Comparison of ENCODE assay signal across 9 mouse cellular contexts in genomic region chr11:69934681-69935080, GRCm38 (mm10). TPM values are rescaled to one million over a fixed set of nuclear protein-coding genes. Genes with fewer than 3 reads are reported as not detected.
DNase-seq lines count a peak whose midpoint lies in the region; ATAC-seq and TF ChIP-seq lines count a peak whose summit lies in the region.
"Had no signal": no experiment of that assay in that cellular context is flagged by ENCODE, and none has a peak within 500 bp of the region (broad histone marks: within the 10 kb centered on the region; RNA-seq: fewer than 3 reads in every experiment).

No protein-coding gene starts in this region.

- no peak for TF ChIP-seq CTCF in E14TG2a.4 (conservative IDR thresholded peaks at IDR 0.05; ENCODE audit: low read length)
- no peak for TF ChIP-seq CTCF in thymus, adult 2 months (IDR thresholded peaks at IDR 0.05; ENCODE audit: borderline replicate concordance, control insufficient read depth, extremely low read depth, insufficient read depth, low read length, poor library complexity)

- H3K36me3 ChIP-seq in heart, embryonic 11.5 days (ENCODE audit: control insufficient read depth, insufficient read depth, low read length): no peaks in the 10 kb centered on the region
- H3K36me3 ChIP-seq in E14TG2a.4 (ENCODE audit: insufficient read depth, low read length): no peaks in the 10 kb centered on the region
- no peaks in the 10 kb centered on the region for H3K36me3 ChIP-seq in forebrain, embryonic 15.5 days
- no peaks in the 10 kb centered on the region for H3K36me3 ChIP-seq in liver, embryonic 16.5 days (ENCODE audit: control insufficient read depth, insufficient read depth)
- no peaks in the 10 kb centered on the region for H3K36me3 ChIP-seq in thymus, adult 2 months (ENCODE audit: control insufficient read depth, insufficient read depth, low read length)

- WGBS in heart, embryonic 11.5 days (ENCODE audit: insufficient replicate concordance): 22% methylated on average over 6 of the region's 6 CpGs
- WGBS in forebrain, embryonic 15.5 days: 17% methylated on average over 6 of the region's 6 CpGs
- 11% methylated on average over 6 of the region's 6 CpGs for WGBS in liver, embryonic 16.5 days (ENCODE audit: insufficient replicate concordance)
- 19% methylated on average over 6 of the region's 6 CpGs for WGBS in thymus, adult 2 months

- peak overlapping the region; percentile 99 for H3K4me2 ChIP-seq in heart, embryonic 11.5 days
- peak overlapping the region; percentile 99 for H3K4me2 ChIP-seq in forebrain, embryonic 15.5 days (replicated peaks)
- peak overlapping the region; percentile 95 for H3K4me2 ChIP-seq in liver, embryonic 16.5 days (ENCODE audit: low read depth, low read length)

- H3K4me3 ChIP-seq in heart, embryonic 11.5 days (ENCODE audit: low read depth, low read length): peak overlapping the region; percentile 55; the same call in 1 of the 2 replicates
- peak overlapping the region; percentile 80; the same call in 1 of the 2 replicates for H3K4me3 ChIP-seq in E14TG2a.4 (replicated peaks; ENCODE audit: low read length)
- H3K4me3 ChIP-seq in forebrain, embryonic 15.5 days: peak overlapping the region; percentile 54
- peak overlapping the region; percentile 27; the same call in 1 of the 2 replicates for H3K4me3 ChIP-seq in liver, embryonic 16.5 days (ENCODE audit: low read depth, low read length)
- H3K4me3 ChIP-seq in thymus, adult 2 months (ENCODE audit: control insufficient read depth, insufficient read depth, low read length): no peak overlapping the region

- no peak overlapping the region; the same call in 1 of the 2 replicates for H3K9ac ChIP-seq in heart, embryonic 11.5 days (ENCODE audit: low read depth, low read length)
- H3K9ac ChIP-seq in forebrain, embryonic 15.5 days (replicated peaks): no peak overlapping the region
- H3K9ac ChIP-seq in liver, embryonic 16.5 days (ENCODE audit: low read depth, low read length): no peak overlapping the region

- peaks cover 43% of the 10 kb centered on the region for H3K27me3 ChIP-seq in heart, embryonic 11.5 days (ENCODE audit: control insufficient read depth, insufficient read depth, low read length)
- peaks cover 46% of the 10 kb centered on the region for H3K27me3 ChIP-seq in E14TG2a.4 (ENCODE audit: insufficient read depth, low read length)
- peaks cover 10% of the 10 kb centered on the region; the same call in 1 of the 2 replicates for H3K27me3 ChIP-seq in forebrain, embryonic 15.5 days
- peaks cover 52% of the 10 kb centered on the region for H3K27me3 ChIP-seq in liver, embryonic 16.5 days (ENCODE audit: control insufficient read depth, insufficient read depth, low read depth, low read length)
- H3K27me3 ChIP-seq in thymus, adult 2 months (ENCODE audit: control insufficient read depth, insufficient read depth, low read length): no peaks in the 10 kb centered on the region

- H3K9me3 ChIP-seq in heart, embryonic 11.5 days (replicated peaks; ENCODE audit: control insufficient read depth, low read length): no peaks in the 10 kb centered on the region
- no peaks in the 10 kb centered on the region for H3K9me3 ChIP-seq in E14TG2a.4 (ENCODE audit: low read length)
- no peaks in the 10 kb centered on the region for H3K9me3 ChIP-seq in forebrain, embryonic 15.5 days
- no peaks in the 10 kb centered on the region for H3K9me3 ChIP-seq in liver, embryonic 16.5 days (replicated peaks; ENCODE audit: control insufficient read depth, low read length)

- no peak for DNase-seq in heart, postnatal 10 days
- DNase-seq in adrenal gland, adult 2 months: no peak
- DNase-seq in layer of hippocampus, postnatal 10 days (ENCODE audit: low spot score in 2 of 2): no peak
- no peak for DNase-seq in thymus, adult 2 months

- H3K4me1 ChIP-seq in heart, embryonic 11.5 days (ENCODE audit: control insufficient read depth, insufficient read depth, low read length): peaks cover 16% of the 10 kb centered on the region
- peaks cover 46% of the 10 kb centered on the region for H3K4me1 ChIP-seq in E14TG2a.4 (replicated peaks; ENCODE audit: low read depth, low read length)
- peaks cover 27% of the 10 kb centered on the region for H3K4me1 ChIP-seq in forebrain, embryonic 15.5 days
- H3K4me1 ChIP-seq in liver, embryonic 16.5 days (ENCODE audit: control insufficient read depth, low read depth, low read length): peaks cover 25% of the 10 kb centered on the region
- H3K4me1 ChIP-seq in thymus, adult 2 months (replicated peaks; ENCODE audit: control insufficient read depth, insufficient read depth, low read length): peaks cover 39% of the 10 kb centered on the region

- TF ChIP-seq POLR2A in thymus, adult 2 months (IDR thresholded peaks at IDR 0.05; ENCODE audit: control insufficient read depth, extremely low read depth, insufficient read depth, low read length, poor library complexity): no peak

- H3K27ac ChIP-seq in heart, embryonic 11.5 days (ENCODE audit: low read depth, low read length): no peak overlapping the region
- H3K27ac ChIP-seq in forebrain, embryonic 15.5 days (replicated peaks): no peak overlapping the region
- no peak overlapping the region for H3K27ac ChIP-seq in liver, embryonic 16.5 days (ENCODE audit: low read length)
- no peak overlapping the region for H3K27ac ChIP-seq in thymus, adult 2 months (ENCODE audit: control insufficient read depth, insufficient read depth, low read length)
- H3K27ac ChIP-seq: macrophage had no signal

- intact Hi-C loops in heart, postnatal 10 days (cut with DNase I): loop anchor here (1.0 to 5.0 kb wide), 3 partner anchors 14 to 278 kb away; partner anchors contain the start of genes Slc16a11 and Slc2a4

- no peak for ATAC-seq in heart, embryonic 11.5 days (replicated peaks; ENCODE audit: insufficient number of reproducible peaks, low FRiP score, low TSS enrichment)
- no peak for ATAC-seq in forebrain, embryonic 15.5 days (replicated peaks)
- no peak for ATAC-seq in liver, embryonic 16.5 days (ENCODE audit: low read depth)

RNA-seq across cellular contexts. Expression of gene Ybx2, which starts 0.9 kb away (rescaled TPM):
- 1.5 and 4.3 TPM in 2 replicates for polyA plus RNA-seq in heart, embryonic 11.5 days (2014; fragmentation: Nextera tagmentation; extraction: Ambion mirVana)
- total RNA-seq in heart, postnatal 10 days (2021): 10 to 100 TPM; 22.7 to 25.7 TPM
- 5.6 and 5.8 TPM in 2 replicates for polyA plus RNA-seq in forebrain, embryonic 15.5 days (2015; fragmentation: Nextera tagmentation; extraction: Ambion mirVana)
- 0.18 TPM in 1 of 2 replicates, not detected in the other for polyA plus RNA-seq in liver, embryonic 16.5 days (2015; fragmentation: Nextera tagmentation; extraction: Ambion mirVana)
- 10 to 100 TPM; 12.9 to 20.0 TPM for total RNA-seq in adrenal gland, adult 2 months (2021)
- polyA plus RNA-seq in adrenal gland, adult 2 months (2012; rRNA removed): 21.8 and 41.4 TPM in 2 replicates
- total RNA-seq in layer of hippocampus, postnatal 10 days (2021): 1 to 10 TPM; 9.2 to 9.5 TPM
- polyA plus RNA-seq in thymus, adult 2 months (2012; rRNA removed): 20.0 and 49.6 TPM in 2 replicates
- polyA plus RNA-seq: macrophage had no signal

RNA-seq across cellular contexts. Expression of gene Eif5a, which starts 12.9 kb away (rescaled TPM):
- polyA plus RNA-seq in heart, embryonic 11.5 days (2014; fragmentation: Nextera tagmentation; extraction: Ambion mirVana): 1,428 and 1,516 TPM in 2 replicates
- 100 to 1,000 TPM; 488 to 490 TPM for total RNA-seq in heart, postnatal 10 days (2021)
- polyA plus RNA-seq in forebrain, embryonic 15.5 days (2015; fragmentation: Nextera tagmentation; extraction: Ambion mirVana): 1,167 and 1,257 TPM in 2 replicates
- 1,065 and 1,134 TPM in 2 replicates for polyA plus RNA-seq in liver, embryonic 16.5 days (2015; fragmentation: Nextera tagmentation; extraction: Ambion mirVana)
- 100 to 1,000 TPM; 572 to 622 TPM for total RNA-seq in adrenal gland, adult 2 months (2021)
- polyA plus RNA-seq in adrenal gland, adult 2 months (2012; rRNA removed): 180 and 225 TPM in 2 replicates
- 100 to 1,000 TPM; 479 to 501 TPM for total RNA-seq in layer of hippocampus, postnatal 10 days (2021)
- polyA plus RNA-seq in thymus, adult 2 months (2012; rRNA removed): 618 and 719 TPM in 2 replicates

RNA-seq across cellular contexts. Expression of gene Slc2a4, which starts 13.3 kb away (rescaled TPM):
- 22.0 and 22.8 TPM in 2 replicates for polyA plus RNA-seq in heart, embryonic 11.5 days (2014; fragmentation: Nextera tagmentation; extraction: Ambion mirVana)
- total RNA-seq in heart, postnatal 10 days (2021): 100 to 1,000 TPM; 135 to 144 TPM
- polyA plus RNA-seq in forebrain, embryonic 15.5 days (2015; fragmentation: Nextera tagmentation; extraction: Ambion mirVana): 6.4 and 7.5 TPM in 2 replicates
- 18.4 and 22.6 TPM in 2 replicates for polyA plus RNA-seq in liver, embryonic 16.5 days (2015; fragmentation: Nextera tagmentation; extraction: Ambion mirVana)
- total RNA-seq in adrenal gland, adult 2 months (2021): 100 to 1,000 TPM in 1 of 2 experiments, 10 to 100 TPM in 1; 84.2 to 119 TPM
- polyA plus RNA-seq in adrenal gland, adult 2 months (2012; rRNA removed): 138 and 142 TPM in 2 replicates
- 1 to 10 TPM; 1.7 to 2.0 TPM for total RNA-seq in layer of hippocampus, postnatal 10 days (2021)
- 36.3 and 58.9 TPM in 2 replicates for polyA plus RNA-seq in thymus, adult 2 months (2012; rRNA removed)

RNA-seq across cellular contexts. Expression of gene Gps2, which starts 21.0 kb away (rescaled TPM):
- 53.2 and 62.2 TPM in 2 replicates for polyA plus RNA-seq in heart, embryonic 11.5 days (2014; fragmentation: Nextera tagmentation; extraction: Ambion mirVana)
- 10 to 100 TPM; 29.4 to 30.5 TPM for total RNA-seq in heart, postnatal 10 days (2021)
- 79.6 and 92.2 TPM in 2 replicates for polyA plus RNA-seq in forebrain, embryonic 15.5 days (2015; fragmentation: Nextera tagmentation; extraction: Ambion mirVana)
- polyA plus RNA-seq in liver, embryonic 16.5 days (2015; fragmentation: Nextera tagmentation; extraction: Ambion mirVana): 81.1 and 83.1 TPM in 2 replicates
- total RNA-seq in adrenal gland, adult 2 months (2021): 10 to 100 TPM; 44.7 to 61.8 TPM
- polyA plus RNA-seq in adrenal gland, adult 2 months (2012; rRNA removed): 130 and 148 TPM in 2 replicates
- 10 to 100 TPM; 27.8 to 30.2 TPM for total RNA-seq in layer of hippocampus, postnatal 10 days (2021)
- polyA plus RNA-seq in thymus, adult 2 months (2012; rRNA removed): 236 and 272 TPM in 2 replicates

RNA-seq across cellular contexts. Expression of gene Cldn7, which starts 29.9 kb away (rescaled TPM):
- polyA plus RNA-seq in heart, embryonic 11.5 days (2014; fragmentation: Nextera tagmentation; extraction: Ambion mirVana): 2.4 and 3.0 TPM in 2 replicates
- total RNA-seq in heart, postnatal 10 days (2021): not detected
- polyA plus RNA-seq in forebrain, embryonic 15.5 days (2015; fragmentation: Nextera tagmentation; extraction: Ambion mirVana): 0.28 and 0.56 TPM in 2 replicates
- polyA plus RNA-seq in liver, embryonic 16.5 days (2015; fragmentation: Nextera tagmentation; extraction: Ambion mirVana): 5.4 and 11.7 TPM in 2 replicates
- total RNA-seq in adrenal gland, adult 2 months (2021): under 1 TPM in 1 of 2 experiments, not detected in 1; 0.78 TPM
- 0.11 and 0.32 TPM in 2 replicates for polyA plus RNA-seq in adrenal gland, adult 2 months (2012; rRNA removed)
- total RNA-seq in layer of hippocampus, postnatal 10 days (2021): not detected
- polyA plus RNA-seq in thymus, adult 2 months (2012; rRNA removed): 6.0 and 6.5 TPM in 2 replicates
- polyA plus RNA-seq: macrophage had no signal
